Mouse (Mus musculus) thymus, adult 2 months (tissue): ENCODE data around the gene Adamtsl5.

Source experiments
- CTCF ChIP-seq: fragments of 200-500 bp; IDR thresholded peaks from 2 replicates; pipeline ENCODE4 v1.5.1; 2012; ENCODE audit warnings: mild to moderate bottlenecking, control low read depth, low read length, moderate library complexity, borderline replicate concordance; ENCODE audit not compliant: control insufficient read depth, poor library complexity, insufficient read depth; ENCODE audit errors: extremely low read depth
- POLR2A ChIP-seq: fragments of 200-500 bp; IDR thresholded peaks from 2 replicates; pipeline ENCODE4 v1.6.1; 2012; ENCODE audit warnings: mild to moderate bottlenecking, low read length, control low read depth, moderate library complexity; ENCODE audit not compliant: control insufficient read depth, poor library complexity, insufficient read depth; ENCODE audit errors: extremely low read depth

DNA sequence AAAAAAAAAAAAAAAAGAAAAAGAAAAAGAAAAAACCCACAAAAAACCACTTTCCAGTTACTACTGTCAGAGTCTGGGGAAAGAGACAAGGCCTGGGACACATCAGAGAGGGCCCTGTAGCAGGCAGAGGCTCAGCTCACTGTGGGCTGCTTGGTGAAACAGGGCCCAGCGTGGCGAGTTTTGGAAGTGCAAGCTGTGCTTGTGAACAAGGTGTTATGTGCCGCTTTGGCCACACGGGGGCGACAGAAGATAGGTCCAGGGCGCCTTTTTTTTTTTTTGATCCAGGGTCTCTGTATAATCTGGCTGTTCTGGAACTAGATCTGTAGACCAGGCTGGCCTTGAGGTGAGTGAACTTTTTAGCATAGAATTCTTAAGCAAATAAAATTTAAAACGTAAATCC lies 27.9 kb upstream of the Adamtsl5 start:
- TF ChIP-seq POLR2A: no peak
- peak; percentile 94 for TF ChIP-seq CTCF
